Mouse (Mus musculus): ENCODE measurements around the gene Ywhah.
"Not testable (repeated sequence)": the region's sequence is repeated elsewhere in the genome, so short reads cannot be mapped to it uniquely, and the experiment has no call there.

Gene Ywhah

GRCm38 (mm10) chr5:33011132-33012106 lies 7.2 kb upstream of the Ywhah start:
- DNase-seq (ENCODE audit: low read depth, low spot score): no peak

DNA sequence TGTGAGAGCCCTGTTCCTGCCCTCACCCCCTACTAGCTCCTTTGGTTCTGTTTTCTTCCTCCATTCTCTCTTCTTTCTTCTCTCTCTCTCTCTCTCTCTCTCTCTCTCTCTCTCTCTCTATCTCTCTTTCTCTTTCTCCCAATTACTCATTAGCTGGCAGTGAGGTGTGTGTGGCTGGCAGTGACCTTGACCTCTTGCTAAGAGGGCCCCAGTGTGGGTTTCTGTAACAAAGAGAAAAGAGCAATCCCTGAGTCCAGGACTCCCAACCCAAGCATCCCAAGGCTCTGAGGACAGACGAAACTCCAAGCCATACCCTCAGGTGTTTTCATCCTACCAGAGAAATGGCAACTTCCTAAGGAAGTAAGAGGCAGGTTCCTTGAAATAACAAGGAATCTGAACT lies 4.5 kb upstream of the Ywhah start:
- no peak for DNase-seq (ENCODE audit: low read depth, low spot score)

- no peak for DNase-seq (ENCODE audit: low read depth, low spot score)
Measured at GRCm38 (mm10) chr5:33015579-33015978, 3.0 kb upstream of the Ywhah start.

DNA sequence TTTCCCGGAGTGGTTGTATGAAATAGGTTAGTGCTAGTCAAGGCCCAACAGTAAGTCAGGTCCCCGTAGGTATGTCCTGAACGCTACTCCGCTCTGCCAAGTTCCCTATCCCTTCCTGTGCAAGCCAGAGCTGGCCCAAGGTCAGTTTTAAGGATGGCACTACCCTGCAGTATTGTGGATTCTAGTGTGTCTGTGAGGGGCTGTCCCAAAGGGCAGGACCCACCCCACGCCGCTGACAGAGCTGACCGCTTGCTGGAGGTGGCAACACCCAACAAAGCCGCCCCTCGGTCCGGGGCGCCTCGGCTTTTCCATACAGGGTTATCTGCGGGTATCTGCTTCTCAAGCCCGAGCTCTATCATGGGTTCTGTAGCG lies 441 bp upstream of the Ywhah start:
- DNase-seq (ENCODE audit: low read depth, low spot score): no peak

DNA sequence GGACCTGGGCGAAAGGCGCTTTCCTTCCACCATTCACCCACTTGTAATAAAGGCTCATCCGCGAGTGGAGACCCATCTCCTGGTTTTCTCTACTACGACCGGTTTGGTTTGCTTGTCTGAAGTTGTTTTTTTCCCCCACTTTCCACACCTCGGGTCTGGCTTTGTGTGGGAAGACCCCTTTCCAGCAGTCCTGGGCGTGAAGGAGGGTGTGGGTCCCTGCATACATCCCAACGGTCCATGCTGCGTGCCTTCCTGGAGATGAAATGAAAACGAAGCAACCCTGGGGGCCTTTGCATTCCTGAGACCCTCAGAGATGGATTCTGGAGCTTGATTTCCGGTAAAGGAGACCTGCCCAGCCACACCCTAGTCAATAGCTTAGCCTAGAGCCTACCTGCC lies 808 bp downstream of the Ywhah start:
- no peak for DNase-seq (ENCODE audit: low read depth, low spot score)

GRCm38 (mm10) chr5:33021622-33022021 lies 3.0 kb downstream of the Ywhah start:
- DNase-seq (ENCODE audit: low read depth, low spot score): no peak

DNA sequence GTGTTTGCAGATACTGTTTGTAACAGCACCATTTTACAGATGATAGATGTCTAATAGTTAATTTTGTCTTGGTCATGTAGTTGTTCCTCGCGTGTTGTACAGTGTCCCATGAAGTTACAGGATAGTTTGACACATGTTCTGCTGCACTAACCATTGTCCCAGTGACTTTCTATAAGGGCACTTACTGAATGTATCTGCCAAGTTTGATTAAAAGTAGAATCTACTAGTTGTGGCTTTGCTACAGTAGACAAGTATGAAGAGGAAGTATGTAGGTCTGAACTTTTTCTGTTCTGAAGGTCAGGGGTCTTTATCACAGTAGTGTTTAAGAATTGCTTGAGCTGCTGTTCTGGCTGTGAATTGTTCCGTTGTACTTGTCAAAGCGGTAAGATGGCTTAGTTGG lies 4.7 kb downstream of the Ywhah start:
- DNase-seq (ENCODE audit: low read depth, low spot score): no peak

GRCm38 (mm10) chr5:33024474-33024873 lies 5.9 kb downstream of the Ywhah start:
- DNase-seq (ENCODE audit: low read depth, low spot score): no peak

- DNase-seq (ENCODE audit: low read depth, low spot score): no peak
Measured at GRCm38 (mm10) chr5:33028656-33029055, 10.0 kb downstream of the Ywhah start.

GRCm38 (mm10) chr5:33030425-33031175 lies 12.0 kb downstream of the Ywhah start:
- DNase-seq (ENCODE audit: low read depth, low spot score): no peak

DNA sequence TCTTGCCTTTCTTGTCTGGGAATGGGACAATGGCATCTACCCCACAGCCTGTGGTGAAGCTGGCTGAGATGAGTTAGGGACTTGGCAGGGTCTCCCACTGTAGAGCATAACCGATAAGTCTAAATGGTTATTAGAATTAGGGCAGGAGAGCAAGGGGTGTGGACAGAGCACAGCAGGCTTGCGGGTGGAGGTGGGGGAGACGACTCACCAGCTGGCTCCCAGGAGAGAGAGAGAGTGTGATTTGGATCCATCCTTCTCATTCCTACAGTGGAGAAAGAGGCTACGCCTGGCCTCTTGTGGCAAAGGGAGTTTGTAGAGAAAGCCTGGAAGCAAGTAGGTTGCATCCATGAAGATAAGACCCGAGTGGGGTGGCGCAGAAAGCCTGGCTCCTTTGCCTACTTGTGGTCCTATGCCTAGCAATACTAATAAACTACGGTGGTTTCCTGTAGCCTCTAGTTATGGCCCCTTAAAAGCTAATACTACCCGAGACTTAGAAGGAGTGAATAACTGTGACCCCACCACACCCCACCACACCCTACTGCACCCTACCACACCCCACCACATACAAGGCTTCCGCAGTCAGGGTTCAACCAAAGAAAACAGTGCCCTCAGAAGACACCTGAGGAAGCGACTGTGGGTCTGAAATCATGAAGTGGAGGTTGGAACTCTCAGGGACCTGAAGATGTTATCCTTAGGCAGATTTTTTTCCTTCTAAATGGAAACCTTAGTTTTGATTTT lies 13.6 kb downstream of the Ywhah start:
- no peak for DNase-seq (ENCODE audit: low read depth, low spot score)

DNA sequence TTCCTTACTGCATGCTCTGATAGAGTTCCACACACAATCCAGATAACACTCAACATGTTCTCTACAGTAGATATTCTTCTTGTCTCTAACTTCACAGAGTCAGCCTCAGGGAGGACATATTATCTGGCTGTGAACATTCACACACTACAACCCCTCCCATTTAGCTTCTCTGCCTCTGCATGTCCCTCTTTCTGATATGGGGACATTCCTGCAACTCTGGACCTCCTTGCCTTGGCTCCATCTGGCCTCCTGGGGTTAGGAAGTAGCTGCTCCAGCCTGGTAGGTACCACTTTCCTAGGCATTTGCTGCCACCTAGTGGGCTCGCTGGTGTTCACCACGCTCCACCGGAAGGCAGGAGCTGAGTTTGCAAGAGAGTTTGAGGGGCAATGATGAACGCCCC lies 14.5 kb downstream of the Ywhah start:
- DNase-seq (ENCODE audit: low read depth, low spot score): peak; percentile 65

GRCm38 (mm10) chr5:33033633-33034032 lies 15.0 kb downstream of the Ywhah start:
- DNase-seq (ENCODE audit: low read depth, low spot score): not testable (repeated sequence)

- peak; percentile 75 for DNase-seq (ENCODE audit: low read depth, low spot score)
Measured at GRCm38 (mm10) chr5:33034100-33034499, 15.5 kb downstream of the Ywhah start.

DNA sequence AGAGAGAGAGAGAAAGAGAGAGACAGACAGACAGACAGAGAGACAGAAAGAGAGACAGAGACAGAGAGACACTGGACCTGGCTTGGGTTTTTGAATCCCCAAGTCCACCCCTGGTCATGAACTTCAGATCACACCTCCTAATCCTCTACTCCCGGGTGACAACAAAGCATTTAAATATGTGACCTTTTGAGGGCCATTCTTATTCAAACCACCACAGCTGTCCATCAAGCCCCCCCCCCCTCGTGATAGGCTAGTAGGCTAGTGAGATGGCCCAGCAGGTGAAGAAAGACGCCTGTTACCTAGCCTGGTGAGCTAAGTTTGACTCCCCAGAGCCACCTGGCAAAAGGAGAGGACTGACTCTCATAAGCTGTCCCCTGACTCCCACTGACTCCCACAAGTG lies 16.3 kb downstream of the Ywhah start:
- no peak for DNase-seq (ENCODE audit: low read depth, low spot score)

GRCm38 (mm10) chr5:33038656-33039509 lies 20.3 kb downstream of the Ywhah start:
- no peak for DNase-seq (ENCODE audit: low read depth, low spot score)

GRCm38 (mm10) chr5:33039510-33039911 lies 20.9 kb downstream of the Ywhah start:
- DNase-seq (ENCODE audit: low read depth, low spot score): no peak

DNA sequence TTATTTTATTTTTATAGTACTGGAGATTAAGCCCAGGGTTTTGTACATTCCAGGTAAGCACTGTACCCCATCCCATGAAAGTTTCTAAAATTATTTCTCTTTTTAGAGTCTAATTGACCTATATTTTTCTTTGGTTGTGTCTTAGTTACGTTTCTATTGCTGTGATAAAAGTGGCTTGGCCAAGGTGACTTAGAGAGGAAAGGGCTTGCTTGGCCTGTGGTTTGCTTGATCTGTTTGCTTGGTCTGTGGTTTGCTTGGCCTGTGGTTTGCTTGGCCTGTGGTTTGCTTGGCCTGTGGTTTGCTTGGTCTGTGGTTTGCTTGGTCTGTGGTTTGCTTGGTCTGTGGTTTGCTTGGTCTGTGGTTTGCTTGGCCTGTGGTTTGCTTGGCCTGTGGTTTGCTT lies 22.1 kb downstream of the Ywhah start:
- not testable (repeated sequence) for DNase-seq (ENCODE audit: low read depth, low spot score)

DNA sequence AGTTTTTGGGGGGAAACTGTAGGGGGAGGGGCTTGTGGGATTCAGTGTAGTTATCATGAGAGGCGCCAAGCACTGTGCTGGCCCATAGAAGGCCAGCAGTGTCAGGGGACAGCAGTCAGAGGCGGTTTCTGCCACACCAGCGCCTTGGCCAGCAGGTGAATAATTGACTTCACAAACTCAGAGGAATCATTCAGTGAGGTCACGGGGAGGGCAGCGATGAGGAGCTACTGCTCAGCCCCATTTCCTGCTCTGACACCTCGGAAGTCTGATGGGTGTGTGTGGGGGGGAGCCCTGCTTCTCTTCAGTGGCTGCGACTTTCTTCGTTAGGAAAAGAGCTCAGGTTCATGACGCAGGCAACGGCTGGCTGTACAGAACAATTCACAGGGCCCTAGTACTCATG lies 24.8 kb downstream of the Ywhah start:
- DNase-seq (ENCODE audit: low read depth, low spot score): no peak

DNA sequence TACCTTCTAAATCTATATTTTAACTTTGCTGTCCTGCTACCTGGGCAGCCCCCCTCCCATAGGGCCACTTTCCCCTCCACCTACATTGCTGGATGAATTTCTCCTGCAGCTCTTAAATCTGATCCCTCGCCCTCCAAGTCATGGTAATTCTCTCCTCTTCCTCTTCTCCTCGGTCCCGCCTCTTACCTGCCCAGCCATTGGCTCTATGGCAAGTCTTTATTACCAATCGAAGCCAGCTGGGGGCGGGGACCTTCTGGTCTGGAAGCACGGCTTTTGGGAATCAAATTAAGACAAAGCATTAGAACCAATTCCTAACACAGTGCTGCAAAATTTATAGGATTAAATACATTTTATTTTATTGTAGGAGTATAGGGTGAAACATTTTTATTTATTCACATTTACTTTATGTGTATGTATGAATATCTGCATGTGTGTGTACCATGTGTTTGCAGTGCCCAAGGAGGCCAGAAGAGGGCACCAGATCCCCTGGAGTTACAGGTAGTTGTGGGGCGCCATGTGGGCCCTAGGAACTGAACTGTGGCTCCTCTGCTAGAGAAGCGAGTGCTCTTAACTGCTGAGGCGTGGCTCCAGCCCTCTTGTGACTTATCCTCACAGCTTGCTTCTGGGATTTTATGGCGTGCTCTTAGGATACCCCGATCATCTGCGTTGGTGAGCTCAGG lies 26.2 kb downstream of the Ywhah start:
- no peak for DNase-seq (ENCODE audit: low read depth, low spot score)

DNA sequence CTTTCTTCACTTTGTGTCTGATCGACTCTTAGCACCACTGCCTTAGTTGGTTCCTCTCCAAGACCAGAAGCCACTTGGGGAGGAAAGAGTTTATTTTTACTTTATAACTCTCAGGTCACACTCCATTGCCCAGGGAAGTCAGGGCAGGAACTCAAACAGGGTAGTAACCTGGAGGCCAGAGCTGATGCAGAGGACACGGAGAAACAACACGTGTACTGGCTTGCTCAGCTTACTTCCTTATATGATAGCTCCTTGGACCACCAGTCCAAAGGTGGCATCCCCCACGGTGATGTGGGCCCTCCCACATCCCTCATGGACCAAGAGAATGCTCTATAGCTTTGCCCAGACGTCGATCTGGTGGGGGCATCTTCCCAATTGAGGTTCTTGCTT lies 26.7 kb downstream of the Ywhah start:
- DNase-seq (ENCODE audit: low read depth, low spot score): no peak
